Mouse (Mus musculus): Measurements from ENCODE around the gene Adgrb3.
"Not testable (repeated sequence)": the region's sequence is repeated elsewhere in the genome, so short reads cannot be mapped to it uniquely, and the experiment has no call there.

Adgrb3 gene

DNA sequence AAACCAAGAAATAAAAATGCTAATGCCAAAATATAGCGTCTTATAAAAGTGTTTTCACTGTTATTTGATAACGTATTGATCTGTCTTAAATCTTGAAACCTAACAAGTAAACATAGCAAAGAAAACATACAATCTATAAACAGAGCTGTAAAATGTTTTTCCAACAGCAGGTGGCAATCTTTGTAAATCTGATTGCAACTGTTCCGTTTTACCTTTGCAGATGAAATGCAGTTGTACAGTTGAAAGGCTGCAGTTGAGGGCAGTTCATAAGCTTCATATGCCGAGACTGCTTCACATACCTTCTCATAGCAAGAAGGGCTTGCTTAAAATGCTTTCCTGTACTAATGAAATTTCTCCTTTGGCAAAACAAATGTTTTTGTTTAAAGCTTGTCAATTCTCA is 302.5 kb downstream of the Adgrb3 start:
- no peak for DNase-seq (ENCODE audit: extremely low spot score)

DNA sequence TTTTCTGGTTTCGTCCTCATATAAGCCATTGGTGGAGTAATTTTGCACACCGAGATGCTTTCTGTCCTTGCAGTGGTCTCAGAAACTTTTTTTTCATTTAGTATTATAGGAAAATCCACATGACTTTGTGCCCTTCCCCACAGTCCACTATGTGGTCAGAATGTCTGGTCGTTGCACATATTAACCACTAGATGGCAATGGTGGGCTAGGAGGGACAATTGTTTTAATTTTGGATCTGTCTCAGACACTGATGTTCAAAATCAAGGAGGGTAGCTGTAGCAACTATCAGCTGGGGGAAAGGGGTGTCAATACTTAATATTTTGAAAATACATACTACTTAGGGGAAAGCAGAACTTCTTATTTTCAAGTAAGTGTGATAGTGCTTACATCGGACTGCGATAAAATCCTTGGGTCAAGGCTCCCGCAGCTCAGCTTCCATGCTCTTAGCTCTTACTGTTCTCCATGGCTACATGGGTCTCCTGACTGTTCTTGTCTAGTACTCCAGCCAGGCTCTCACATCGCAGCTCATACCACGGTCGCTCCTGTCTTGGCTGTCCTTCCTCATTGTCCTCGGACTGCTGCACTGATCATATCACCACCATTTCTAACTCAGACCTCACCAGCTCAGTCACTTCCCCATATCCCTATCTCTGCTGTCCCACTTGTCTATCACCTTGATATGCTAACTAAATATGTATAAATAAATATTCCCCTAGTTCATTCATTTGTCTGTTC is 319.0 kb downstream of the Adgrb3 start:
- DNase-seq (ENCODE audit: extremely low spot score): peak; percentile 39

DNA sequence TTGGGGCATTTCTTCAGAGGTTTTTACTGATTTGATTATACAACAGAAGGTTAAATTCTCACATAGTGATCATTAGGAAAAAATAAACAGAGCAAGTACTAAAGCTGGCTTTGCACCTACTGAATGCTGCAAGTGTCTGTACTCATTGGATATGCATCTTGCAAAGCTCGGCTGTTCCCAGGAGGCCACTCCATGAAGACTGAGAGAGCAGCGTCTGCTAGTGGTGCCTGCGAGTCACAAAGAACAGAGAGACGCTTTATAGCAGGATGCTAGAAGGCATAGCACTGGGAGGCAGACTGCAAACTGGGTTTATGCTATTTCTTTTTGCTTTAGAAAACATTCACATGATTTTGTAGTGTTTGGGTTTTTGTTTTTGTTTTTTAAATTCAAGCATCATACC is 325.2 kb downstream of the Adgrb3 start:
- no peak for DNase-seq (ENCODE audit: extremely low spot score)

DNA sequence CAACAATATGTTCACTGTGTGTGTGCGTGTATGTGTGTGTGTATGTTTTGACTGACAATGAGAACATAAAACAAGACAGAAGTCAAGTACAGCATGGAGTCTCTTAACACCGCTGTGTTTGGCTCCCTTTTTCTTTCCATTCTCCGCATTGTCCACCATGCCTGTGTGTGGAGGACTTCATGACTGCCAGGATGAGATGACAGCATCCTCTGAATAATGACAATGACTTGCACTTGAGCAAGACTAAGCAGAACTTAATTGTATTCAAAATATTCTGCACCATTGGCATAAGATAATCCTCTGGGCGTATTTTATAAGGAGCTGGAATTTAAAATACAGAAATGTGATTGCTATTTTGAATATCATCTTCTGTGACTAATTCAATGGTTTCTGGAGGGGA is 326.0 kb downstream of the Adgrb3 start:
- DNase-seq (ENCODE audit: extremely low spot score): no peak

DNA sequence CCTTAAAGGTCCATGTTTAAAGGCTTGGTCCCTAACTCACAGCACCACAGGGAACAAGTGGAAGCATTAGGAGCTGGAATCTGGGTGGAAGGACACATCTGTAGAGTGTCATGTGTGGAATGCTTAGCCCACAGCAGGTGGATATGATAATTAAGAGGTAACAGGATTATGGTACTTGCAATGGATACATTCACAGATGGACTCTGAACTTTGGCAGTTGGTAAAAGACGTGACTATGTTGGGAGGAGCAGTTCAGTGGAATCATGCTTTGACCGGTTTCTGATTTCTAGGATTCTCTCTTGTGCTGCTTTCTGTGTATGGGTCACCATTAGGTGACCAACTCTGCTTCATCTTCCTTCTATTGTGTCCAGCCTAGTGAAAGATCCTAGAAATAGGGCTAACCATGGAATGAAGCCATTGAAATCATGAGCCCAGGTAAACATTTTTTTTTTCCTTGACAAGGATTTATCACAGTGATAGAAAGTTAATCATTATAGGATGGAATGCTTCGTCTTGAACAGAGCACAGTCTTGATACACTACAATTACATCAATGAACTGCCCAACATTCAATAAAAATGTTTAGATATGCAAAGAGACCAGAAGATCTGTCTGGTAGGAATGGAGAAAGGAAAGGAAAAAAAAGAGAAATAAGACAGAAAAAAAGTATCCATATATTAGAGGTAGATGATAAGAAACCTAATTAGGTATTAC is 334.1 kb downstream of the Adgrb3 start:
- DNase-seq (ENCODE audit: extremely low spot score): no peak

DNA sequence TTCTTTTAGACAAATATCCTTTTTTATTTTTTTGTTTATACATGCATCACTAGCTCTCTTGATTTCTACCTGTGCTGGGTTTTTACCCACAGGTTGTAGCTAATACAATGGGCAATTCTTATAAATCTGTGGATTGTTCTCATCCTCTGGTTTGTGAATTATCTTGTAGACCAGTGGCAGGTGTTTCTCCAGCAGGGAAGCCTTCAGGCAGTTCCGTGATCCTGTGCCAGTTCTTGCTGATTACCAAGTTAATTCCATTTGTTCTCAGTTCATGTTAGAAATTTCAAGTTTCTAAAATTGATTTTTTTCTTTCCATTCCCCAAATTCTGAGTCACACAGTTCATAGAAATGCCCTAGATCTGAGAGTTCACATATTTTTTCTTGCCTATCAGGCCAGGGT is 338.0 kb downstream of the Adgrb3 start:
- DNase-seq (ENCODE audit: extremely low spot score): no peak

DNA sequence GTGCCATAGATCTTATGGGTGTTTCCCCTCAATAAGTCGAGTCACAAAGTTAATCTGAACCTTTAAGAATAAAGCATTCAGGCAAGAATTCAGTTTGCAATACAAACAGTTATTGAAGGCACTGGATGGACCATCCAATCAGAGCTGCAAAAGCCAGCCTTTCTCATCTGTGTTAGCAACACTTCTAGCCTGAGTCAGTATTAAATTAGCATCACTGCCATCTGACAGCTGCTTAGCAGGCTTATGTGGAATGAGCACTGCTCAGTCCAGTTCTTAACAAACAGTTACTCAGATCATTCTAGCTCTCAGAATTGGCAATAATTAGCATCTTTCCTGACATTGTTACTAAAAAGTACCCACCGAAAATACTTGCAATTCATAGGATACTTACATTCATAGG is 339.3 kb downstream of the Adgrb3 start:
- DNase-seq (ENCODE audit: extremely low spot score): no peak

DNA sequence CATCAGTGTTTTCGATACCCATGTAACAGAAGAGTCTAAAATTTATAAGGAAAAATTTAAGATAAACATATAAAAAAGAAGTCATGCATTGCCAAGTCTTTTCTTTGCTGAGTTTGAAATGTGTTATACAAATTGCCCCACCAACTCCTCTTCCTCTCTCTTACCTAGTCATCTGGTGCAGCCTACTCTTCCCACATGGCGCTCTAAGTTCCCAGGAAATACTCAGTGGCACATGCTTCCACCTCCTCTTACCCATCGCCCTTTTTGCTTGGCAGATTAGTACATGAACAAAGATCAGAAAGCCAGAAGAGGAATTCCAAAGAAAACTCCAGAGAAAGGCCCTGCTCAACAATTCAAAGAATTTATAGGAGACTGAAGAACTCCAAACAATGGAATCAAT is 353.8 kb downstream of the Adgrb3 start:
- no peak for DNase-seq (ENCODE audit: extremely low spot score)

DNA sequence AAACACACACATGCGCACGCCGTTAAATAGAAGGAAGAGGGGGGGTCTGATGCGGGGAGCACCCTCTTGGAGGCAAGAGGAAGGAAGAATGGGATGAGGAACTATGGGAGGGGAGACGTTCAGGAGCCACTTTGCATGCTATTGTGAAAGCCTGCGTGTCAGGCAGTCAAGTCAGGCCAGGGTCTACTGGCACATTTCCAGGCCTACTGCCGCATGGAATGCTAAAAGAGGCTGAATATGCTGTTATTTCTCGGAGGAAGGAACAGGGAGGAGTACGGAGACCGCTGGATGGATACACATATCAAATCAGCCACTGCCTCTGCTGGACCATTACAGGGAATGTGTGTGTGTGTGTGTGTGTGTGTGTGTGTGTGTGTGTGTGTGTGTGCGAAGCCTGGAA is 355.0 kb downstream of the Adgrb3 start:
- no peak for DNase-seq (ENCODE audit: extremely low spot score)

DNA sequence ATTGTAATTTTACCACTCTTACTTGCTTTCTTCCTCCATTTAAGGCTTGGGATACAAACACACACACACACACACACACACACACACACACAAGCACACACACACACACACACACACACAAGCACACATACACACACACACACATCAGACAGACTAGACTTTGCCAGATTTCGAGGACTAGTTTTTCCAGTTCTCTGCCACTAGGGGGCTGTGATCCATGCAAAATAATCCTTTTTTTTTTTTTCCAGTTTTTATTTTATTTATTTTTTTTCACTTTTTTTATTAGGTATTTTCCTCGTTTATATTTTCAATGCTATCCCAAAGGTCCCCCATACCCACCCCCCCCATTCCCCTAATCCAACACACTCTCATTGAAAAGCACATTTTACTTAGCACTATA is 357.9 kb downstream of the Adgrb3 start:
- not testable (repeated sequence) for DNase-seq (ENCODE audit: extremely low spot score)

DNA sequence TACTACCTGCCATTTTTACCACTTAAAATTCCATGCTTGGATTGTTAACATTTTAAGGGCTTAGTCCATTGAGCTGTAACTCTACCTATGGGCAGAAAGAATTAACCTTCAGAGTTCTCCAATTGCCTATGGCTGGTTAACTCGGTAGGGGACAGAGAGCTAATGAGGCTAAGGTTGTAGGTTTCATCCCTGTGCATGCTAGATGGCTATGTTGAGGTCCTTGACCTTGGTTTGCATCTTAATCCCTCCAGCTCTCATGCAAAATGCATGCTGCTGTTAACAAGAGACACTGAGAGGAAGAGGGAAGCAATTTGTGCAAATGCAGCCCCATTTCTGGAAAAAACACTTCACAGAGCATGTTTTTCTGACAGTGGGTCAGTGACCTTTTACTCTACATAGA is 366.9 kb downstream of the Adgrb3 start:
- no peak for DNase-seq (ENCODE audit: extremely low spot score)

DNA sequence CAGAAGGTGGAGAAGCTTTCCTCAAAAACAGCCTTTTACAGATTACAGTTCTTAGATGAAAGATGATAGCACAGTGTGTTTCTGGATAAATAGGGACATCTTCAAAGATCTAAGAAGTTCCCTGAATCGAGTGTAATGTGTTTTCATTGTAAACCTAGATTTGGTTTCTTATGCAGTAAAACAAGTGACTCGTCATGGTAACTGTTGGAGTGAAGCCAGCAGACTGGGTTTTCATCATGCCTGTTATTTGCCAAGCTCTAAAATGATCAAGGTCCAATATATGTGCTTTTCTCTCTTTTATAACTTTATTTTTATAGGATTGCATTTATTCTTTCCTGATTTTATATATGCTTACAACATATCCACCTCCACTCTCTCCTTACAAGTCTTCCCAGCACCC is 394.0 kb downstream of the Adgrb3 start:
- no peak for DNase-seq (ENCODE audit: extremely low spot score)

DNA sequence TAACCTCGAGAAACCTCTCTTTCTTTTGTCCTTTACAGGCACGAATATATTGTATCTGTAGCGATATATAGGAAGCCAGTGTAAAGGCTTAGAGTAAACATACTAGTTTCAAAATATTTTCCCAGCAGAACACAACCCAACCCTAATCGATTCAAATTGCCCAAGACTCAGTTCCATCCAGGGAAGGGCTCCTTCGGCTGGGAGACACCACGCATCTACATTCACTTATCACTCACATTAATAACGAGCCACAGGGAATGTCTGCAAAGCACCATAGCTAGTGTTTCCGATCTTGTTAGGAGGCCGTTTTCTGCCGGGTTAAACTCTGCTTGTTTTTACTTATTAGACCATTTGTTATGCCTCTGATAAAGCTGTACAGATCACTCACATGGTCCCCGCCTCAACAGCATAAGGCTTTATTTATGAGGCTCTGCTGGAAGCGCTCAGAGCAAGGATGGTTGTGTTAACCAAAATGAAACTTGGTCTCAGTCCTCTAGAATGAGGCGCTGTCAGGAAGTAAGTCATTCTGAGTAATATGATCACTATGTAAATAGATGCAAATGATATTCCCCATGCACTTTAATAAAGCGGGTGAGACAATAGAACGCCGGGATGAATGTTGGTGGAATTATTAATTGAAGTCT is 399.2 kb downstream of the Adgrb3 start:
- no peak for DNase-seq (ENCODE audit: extremely low spot score)

DNA sequence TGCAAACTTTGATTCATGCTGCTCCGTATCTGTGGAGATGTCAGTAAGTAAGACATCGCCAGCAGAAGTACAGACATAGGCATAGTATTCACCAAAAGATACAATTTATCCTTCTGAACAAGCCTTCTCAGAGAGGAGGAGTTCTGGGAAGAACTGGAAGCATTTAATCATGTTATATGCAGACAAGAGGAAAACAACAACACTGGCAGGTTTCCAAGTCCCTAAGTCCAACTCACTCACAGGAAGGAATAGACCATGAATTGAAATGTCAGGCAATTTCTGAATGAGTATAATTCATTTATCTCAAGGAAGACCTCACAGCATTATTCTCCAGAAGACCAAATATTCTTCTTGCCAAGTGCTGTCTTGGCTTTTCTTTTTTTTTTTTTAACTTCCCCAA is 408.8 kb downstream of the Adgrb3 start:
- DNase-seq (ENCODE audit: extremely low spot score): no peak

DNA sequence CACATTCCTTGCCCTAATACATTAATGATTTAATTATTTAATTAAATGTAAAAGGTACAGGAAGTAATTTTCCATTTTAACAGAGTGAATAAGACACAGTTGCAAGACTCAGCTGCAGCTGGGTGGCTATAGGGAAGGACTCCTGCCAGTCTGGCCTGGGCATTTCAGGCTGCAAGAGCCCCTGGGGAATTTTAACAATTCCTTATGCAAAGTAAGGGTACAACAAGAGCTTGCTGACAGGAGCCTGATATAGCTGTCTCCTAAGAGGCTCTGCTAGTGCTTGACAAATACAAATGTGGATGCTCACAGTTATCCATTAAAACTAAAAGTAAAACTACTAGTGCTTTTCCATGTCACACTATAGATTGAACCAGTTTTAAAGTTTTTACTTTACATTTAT is 410.1 kb downstream of the Adgrb3 start:
- no peak for DNase-seq (ENCODE audit: extremely low spot score)

DNA sequence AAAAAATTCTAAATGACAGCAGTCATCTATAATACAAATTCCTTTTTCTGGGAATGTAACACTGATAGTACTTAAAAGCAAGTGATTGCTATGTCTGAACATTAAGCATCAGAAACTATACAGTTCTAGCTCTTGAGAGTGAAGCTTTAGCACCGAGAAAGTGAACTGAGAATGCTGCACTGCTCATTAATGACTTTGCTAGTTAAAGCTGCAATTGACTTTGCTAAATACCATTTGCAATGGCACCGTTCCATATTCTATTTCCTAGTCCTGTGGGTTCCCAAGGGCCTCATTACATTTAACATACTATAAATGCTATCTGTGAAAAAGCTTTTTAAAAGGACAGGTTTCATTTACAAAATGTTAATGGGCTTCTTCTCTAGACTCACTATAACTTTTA is 414.4 kb downstream of the Adgrb3 start:
- DNase-seq (ENCODE audit: extremely low spot score): no peak

DNA sequence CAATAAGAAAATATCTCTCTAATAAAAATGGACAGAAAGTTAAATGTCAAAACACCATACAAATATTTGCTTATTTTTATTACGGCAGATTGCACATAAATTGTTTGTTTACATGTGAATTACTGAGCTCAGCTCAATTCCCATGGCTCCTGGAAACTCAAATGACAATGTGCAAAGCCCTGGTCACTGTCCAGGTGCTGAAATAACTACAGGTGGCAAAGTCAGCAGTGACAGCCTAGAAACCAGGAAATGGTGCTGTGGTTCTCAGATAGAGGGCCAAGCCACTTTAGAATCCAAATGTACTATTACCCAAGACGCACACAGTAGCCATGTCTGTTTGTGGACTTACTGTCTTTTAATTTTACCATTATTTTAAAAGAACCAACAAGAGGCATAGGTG is 465.3 kb downstream of the Adgrb3 start:
- no peak for DNase-seq (ENCODE audit: extremely low spot score)

DNA sequence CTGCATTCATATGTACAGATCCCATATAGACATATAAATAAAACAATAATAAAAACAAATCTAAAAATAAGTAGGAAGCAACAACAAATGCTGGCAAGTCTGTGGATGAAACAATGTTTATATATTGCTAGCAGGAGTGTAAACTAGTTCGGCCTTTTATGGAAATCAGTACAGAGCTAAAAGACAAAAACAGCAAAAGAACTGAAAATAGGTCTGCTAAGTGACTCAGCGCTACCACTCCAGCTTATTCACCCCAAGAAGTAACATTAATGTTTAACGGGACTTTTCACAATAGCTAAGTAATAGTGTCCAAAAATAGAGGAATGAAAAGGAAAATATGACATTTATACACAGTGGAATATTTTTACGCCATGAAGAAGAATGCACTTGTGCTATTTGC is 471.0 kb downstream of the Adgrb3 start:
- DNase-seq (ENCODE audit: extremely low spot score): no peak

DNA sequence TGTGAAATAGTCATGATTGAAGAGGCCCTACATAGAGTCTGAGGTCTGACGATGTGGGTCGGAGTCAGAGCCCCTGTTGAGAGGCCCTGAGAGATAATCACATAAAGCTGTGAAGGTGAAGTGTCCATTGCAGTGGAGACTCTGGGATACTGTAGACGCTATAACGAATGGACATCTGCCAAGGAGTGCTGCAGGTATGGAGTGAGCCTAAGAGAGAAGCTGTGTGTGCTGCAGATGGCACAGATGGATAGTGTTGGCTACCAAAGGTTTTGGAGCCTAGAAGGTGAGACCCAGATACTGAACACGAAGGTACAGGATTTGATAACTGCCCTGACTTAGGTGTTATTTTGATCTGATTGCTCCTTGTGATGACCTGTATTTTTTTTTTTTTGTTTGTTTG is 474.0 kb downstream of the Adgrb3 start:
- DNase-seq (ENCODE audit: extremely low spot score): no peak

DNA sequence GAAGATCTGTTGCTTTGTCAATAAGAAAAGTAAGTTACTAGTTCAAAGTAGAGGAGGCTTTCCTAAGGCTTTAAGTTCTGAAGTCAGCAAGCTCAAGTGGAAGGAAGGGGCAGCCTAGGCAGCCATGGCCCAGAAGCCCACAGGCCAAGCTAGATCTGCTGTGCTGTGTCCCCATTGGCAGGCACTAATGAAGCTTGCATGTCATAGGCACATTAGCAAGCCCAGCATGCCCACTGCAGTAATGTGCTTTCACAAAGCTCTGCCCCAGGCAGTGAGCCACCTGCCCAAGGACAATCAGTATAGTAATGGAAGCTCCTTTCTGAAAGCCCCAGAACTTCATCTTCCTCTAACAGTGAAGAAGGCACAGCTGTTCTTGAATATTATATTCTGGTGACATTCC is 484.6 kb downstream of the Adgrb3 start:
- no peak for DNase-seq (ENCODE audit: extremely low spot score)

DNA sequence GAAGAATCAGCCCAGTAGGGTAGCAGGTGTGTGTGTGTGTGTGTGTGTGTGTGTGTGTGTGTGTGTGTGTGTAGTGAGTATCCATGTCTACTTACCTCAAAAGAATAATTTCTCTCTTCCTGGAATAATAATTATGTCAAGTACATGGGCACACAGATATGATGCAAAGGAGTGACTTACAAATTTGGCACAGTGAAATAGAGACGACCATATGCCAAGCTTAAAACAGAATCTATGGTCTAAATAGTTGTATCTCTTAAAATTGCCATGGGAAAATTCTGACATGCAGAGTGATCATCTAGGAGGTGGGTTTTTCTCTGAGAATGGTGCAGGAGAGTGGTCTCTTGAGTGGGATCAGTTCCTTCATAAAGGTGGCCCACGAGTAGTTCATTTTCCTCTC is 504.1 kb downstream of the Adgrb3 start:
- DNase-seq (ENCODE audit: extremely low spot score): no peak

DNA sequence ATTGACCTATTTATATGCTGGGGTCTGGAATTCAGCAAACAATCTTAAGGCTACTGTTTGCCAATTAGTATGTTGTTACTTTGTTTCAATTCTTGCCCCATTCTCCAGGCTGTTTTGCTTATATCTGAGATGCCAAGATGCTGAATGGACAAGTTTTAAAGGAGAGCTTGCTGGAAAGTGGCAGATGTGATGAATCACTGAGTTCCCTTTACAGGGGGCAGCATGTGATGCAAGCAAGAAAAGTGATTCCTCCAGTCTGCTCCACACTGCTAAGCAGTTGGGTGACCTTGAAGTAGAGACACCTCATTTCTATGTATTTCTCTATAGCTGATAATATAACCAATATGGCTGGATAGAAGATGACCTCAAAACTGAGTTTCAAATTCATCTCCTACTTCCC is 512.4 kb downstream of the Adgrb3 start:
- no peak for DNase-seq (ENCODE audit: extremely low spot score)

DNA sequence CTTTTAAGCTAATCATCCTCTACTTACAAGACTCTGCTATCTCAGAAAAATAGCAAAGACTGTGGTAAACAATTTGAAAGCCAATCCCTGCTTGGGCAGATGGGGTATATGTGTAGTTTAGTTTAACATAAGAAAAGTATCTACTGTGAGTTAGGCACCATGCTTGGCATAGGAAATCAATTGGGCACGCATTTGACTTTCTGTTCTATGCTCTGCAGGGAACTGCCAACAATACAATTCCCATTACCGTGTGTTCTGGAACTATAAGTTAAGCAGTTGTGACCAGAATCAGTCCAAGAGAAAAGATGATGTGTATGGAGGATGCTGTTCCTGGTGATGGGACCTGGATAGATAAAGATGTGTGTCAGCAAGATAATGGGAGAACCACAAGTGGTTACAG is 517.2 kb downstream of the Adgrb3 start:
- no peak for DNase-seq (ENCODE audit: extremely low spot score)
